Mouse (Mus musculus): Measurements from ENCODE around the gene Smug1. TPM values are rescaled to one million over a fixed set of nuclear protein-coding genes. Genes with fewer than 3 reads are reported as not detected.

The Smug1 gene
- polyA plus RNA-seq, 1 experiment from 2014 or later: 5.0 TPM

DNA sequence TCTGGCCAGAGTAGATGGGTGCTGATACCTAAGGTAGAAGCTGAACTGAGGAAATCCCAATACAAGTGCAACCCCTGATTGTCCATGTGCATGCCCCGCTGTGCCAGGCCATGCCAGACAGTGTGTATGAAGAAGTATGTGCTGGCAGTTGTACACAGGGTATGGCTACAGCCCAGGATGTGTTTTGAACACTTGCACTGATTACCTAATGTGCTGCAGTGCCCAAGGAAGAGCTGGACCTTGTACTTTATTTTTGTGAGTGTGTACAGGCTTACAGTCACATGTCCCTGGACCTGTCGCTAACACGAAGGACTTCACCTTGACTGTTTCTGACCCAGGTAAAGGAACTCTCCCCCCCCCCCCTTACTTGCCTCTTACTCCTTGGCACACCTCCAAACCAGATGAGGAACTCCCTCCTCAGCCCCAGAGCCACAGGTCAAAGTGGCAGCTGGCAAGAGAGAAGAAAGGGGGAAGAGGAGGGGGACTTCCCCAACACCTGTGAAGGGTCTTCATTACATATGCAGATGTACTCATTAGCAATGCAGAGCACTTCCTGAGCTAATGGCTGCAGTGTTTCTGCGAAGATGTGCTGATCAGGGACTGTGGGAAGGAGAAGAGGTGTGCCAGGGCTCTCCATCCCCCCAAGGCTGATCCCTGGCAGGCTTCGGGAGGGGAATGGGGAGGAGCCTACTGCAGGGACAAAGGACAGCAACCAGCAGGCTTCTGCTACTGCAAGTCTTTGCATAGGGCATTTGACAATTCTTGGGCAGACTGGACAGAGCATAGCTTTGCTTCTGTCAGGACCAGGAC is 32.4 kb downstream of the Smug1 start:
- DNase-seq (no peak), ATAC-seq (ENCODE audit: low read depth) (no peak)
- H3K4me1 ChIP-seq (replicated peaks): no peaks in the 10 kb centered on the region
- no peak overlapping the region for H3K9ac ChIP-seq
- no peak overlapping the region for H3K4me3 ChIP-seq (replicated peaks)
- 27% methylated on average over 5 of the region's 5 CpGs for WGBS (ENCODE audit: insufficient replicate concordance)
- H3K9me3 ChIP-seq (replicated peaks): no peaks in the 10 kb centered on the region
- no peak overlapping the region for H3K27ac ChIP-seq
- no peak overlapping the region for H3K4me2 ChIP-seq
- peaks cover 85% of the 10 kb centered on the region for H3K27me3 ChIP-seq
- H3K36me3 ChIP-seq: no peaks in the 10 kb centered on the region

DNA sequence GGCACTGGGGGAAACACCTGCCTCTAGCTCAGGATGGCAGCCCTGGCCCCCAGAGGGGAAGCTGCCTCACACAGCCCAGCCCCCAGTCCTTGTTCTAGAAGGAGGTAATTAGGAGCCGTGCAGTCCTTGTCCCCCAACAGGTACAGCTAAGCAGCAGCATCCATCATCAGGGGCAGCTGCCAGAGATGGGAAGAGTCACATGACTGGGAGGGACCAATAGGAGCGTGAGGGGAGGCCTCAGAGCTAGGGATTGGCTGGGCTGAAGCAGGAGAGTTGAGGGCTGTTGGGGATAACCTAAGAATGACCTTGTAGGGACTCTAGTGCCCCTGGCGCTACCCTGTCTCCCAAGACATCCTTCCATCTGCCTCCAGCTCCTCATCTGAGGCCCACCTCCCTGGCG is 33.1 kb downstream of the Smug1 start:
- H3K9me3 ChIP-seq (replicated peaks): no peaks in the 10 kb centered on the region
- DNase-seq: no peak
- H3K4me1 ChIP-seq (replicated peaks): no peaks in the 10 kb centered on the region
- no peak overlapping the region for H3K9ac ChIP-seq
- no peak overlapping the region for H3K4me2 ChIP-seq
- H3K27ac ChIP-seq: no peak overlapping the region
- no peaks in the 10 kb centered on the region for H3K36me3 ChIP-seq
- no peak for ATAC-seq (ENCODE audit: low read depth)
- peaks cover 88% of the 10 kb centered on the region for H3K27me3 ChIP-seq
- WGBS (ENCODE audit: insufficient replicate concordance): 9% methylated on average over 4 of the region's 4 CpGs
- H3K4me3 ChIP-seq (replicated peaks): no peak overlapping the region

DNA sequence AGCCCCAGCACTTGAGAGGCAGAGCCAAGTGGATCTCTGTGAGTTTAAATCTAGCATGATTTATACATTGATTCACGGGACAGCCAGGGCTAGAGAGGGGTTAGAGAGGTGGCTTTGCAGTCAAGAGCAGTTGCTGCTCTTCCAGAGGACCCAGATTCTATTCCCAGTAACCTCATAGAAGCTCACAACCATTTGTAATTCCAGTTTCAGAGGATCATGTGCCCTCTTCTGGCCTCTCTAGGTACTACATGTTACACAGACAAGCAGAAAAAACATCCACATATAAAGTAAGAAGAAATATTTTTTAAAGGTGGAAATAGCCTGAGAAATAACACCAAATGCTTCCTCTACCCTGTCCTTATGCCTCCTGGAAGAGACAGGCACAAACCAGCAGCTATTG is 36.2 kb downstream of the Smug1 start:
- DNase-seq (no peak), ATAC-seq (ENCODE audit: low read depth) (no peak)
- 22% methylated on average over 1 of the region's 1 CpGs for WGBS (ENCODE audit: insufficient replicate concordance)
- Histone ChIP-seq H3K4me3 (replicated peaks) (no peak overlapping the region), H3K4me1 (replicated peaks) (no peaks in the 10 kb centered on the region), H3K9ac (no peak overlapping the region), H3K27ac (no peak overlapping the region), H3K9me3 (replicated peaks) (no peaks in the 10 kb centered on the region), H3K4me2 (no peak overlapping the region), H3K36me3 (no peaks in the 10 kb centered on the region), H3K27me3 (peaks cover 71% of the 10 kb centered on the region)

DNA sequence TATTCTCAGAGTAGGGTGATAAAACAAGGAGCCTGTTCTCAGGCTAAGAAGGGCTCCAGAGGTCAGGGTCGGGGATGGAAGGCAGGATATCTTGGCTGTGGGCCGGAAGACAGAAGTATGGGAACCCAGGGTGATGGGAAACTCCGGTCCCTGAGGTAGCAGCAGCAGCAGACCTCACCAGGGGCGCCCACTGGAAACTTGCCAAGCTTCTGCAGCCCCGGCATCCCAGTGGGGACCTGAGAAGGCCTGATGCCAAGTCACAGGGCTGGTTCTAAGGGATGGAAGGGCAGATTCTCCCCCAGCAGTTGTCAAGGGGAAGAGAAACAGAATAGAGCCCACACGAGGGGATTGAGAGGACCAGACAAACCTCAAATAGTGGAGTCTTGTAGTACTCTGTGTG is 37.6 kb downstream of the Smug1 start:
- Histone ChIP-seq H3K27ac (no peak overlapping the region), H3K27me3 (peaks cover 71% of the 10 kb centered on the region), H3K36me3 (no peaks in the 10 kb centered on the region), H3K9ac (no peak overlapping the region), H3K4me1 (replicated peaks) (no peaks in the 10 kb centered on the region), H3K9me3 (replicated peaks) (no peaks in the 10 kb centered on the region), H3K4me3 (replicated peaks) (no peak overlapping the region), H3K4me2 (no peak overlapping the region)
- 32% methylated on average over 6 of the region's 6 CpGs for WGBS (ENCODE audit: insufficient replicate concordance)
- ATAC-seq (ENCODE audit: low read depth): no peak
- no peak for DNase-seq

DNA sequence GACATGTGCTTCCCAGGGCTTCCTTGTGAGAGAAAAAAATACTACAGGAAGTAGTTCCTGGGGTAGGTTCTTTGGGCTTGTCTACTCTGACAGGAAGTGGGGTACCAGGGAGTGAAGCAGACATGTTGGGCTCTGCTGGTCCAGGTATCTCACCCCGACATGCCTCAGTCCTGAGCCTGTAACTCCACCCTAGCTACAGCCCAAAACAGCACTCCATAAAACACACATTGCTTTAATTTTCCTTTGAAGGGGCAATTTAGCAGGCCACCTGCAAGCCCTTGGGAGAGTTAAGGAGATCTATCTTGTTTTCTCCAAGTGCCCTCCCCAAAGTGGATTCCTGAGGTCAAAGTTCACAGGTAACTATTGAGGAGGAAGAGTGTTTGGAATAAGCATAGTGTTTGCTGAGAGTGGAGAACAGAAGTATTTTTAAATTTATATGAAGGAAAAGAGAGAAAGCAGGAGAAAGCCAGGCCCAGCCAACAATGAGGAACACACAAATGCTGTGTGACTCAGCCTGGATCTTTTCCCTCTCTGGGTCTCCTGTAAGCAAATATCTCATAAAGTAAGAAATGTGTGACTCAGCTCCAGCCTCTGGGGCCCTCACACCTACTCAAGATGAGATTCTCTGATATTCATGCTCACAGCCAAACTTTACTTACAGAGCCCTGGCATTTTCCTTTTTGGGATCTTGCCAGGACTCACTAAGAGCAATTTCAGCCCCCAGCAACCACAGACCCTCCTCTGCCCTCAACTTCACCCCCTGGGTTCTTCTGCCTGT is 38.6 kb downstream of the Smug1 start:
- 35% methylated on average over 1 of the region's 1 CpGs for WGBS (ENCODE audit: insufficient replicate concordance)
- H3K36me3 ChIP-seq: no peaks in the 10 kb centered on the region
- no peak for DNase-seq
- no peaks in the 10 kb centered on the region for H3K4me1 ChIP-seq (replicated peaks)
- H3K27ac ChIP-seq: no peak overlapping the region
- H3K4me3 ChIP-seq (replicated peaks): no peak overlapping the region
- no peak overlapping the region for H3K4me2 ChIP-seq
- H3K27me3 ChIP-seq: peaks cover 71% of the 10 kb centered on the region
- no peak overlapping the region for H3K9ac ChIP-seq
- H3K9me3 ChIP-seq (replicated peaks): no peaks in the 10 kb centered on the region
- ATAC-seq (ENCODE audit: low read depth): no peak

DNA sequence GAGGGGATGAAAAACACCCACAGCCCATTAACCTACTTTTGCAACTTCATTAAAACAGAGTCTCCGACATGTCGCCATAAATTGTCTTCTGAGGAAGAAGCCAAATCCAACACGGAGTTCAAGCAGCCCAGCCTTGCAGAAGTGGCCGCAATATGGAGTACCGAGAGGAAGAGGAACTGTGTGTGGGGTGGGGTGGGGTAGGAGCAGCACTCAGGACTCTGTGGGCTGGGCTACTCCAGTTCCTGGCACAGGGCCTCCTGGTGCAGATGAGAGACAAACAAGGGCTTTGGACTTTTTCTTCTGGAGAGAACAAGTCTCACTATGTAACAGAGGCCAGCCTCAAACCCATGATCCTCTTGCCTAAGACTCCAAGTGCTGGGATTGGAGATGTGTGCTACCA is 40.9 kb downstream of the Smug1 start:
- DNase-seq (no peak), ATAC-seq (ENCODE audit: low read depth) (no peak)
- no peaks in the 10 kb centered on the region for H3K4me1 ChIP-seq (replicated peaks)
- H3K4me2 ChIP-seq: no peak overlapping the region
- no peak overlapping the region for H3K4me3 ChIP-seq (replicated peaks)
- H3K27ac ChIP-seq: no peak overlapping the region
- peaks cover 75% of the 10 kb centered on the region for H3K27me3 ChIP-seq
- H3K9me3 ChIP-seq (replicated peaks): no peaks in the 10 kb centered on the region
- no peak overlapping the region for H3K9ac ChIP-seq
- H3K36me3 ChIP-seq: no peaks in the 10 kb centered on the region
- 44% methylated on average over 5 of the region's 5 CpGs for WGBS (ENCODE audit: insufficient replicate concordance)

DNA sequence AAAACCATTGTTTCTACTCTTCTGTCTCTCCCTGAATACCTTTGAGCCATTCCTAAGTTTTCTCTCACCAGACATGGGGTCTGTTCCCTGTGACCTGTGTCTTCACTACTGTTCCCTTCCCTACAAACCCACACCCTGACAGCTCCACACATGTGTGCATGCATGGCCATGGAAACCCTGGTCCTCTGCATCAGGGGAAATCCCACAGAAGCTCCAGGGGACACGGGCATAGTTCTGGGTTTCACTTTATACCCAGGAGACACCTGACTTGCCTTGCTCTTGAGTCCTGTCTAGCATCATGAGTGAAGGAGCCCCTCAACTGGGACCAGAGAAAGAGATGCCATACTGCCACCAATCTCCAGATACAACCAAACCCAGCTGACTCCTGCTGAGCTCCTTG is 42.6 kb downstream of the Smug1 start:
- ATAC-seq (ENCODE audit: low read depth): no peak
- peaks cover 81% of the 10 kb centered on the region for H3K27me3 ChIP-seq
- no peaks in the 10 kb centered on the region for H3K36me3 ChIP-seq
- H3K9me3 ChIP-seq (replicated peaks): no peaks in the 10 kb centered on the region
- no peaks in the 10 kb centered on the region for H3K4me1 ChIP-seq (replicated peaks)
- no peak overlapping the region for H3K4me2 ChIP-seq
- 39% methylated on average over 1 of the region's 1 CpGs for WGBS (ENCODE audit: insufficient replicate concordance)
- no peak overlapping the region for H3K9ac ChIP-seq
- no peak for DNase-seq
- H3K4me3 ChIP-seq (replicated peaks): no peak overlapping the region
- H3K27ac ChIP-seq: no peak overlapping the region

DNA sequence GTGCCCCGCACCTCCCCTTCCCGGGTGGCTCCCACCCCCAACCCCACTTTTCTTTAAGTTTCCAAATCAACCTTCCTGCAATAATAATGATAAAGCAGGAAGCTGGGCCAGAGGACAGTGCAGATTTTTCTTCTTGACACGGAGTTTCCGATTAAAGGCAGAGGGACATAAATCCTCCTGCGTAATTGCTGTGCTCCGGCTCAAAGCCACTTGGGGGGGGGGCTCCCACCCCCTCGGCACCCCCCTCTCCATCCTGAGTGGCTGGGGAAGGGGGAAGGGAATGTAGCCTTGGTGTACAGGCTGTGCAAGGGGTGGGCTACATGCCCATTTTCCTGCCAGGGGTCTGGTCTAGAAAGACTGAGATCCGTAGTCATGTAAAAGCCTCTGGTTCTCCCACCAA is 43.5 kb downstream of the Smug1 start:
- ATAC-seq (ENCODE audit: low read depth) (no peak), DNase-seq (no peak)
- Histone ChIP-seq H3K4me2 (no peak overlapping the region), H3K27ac (no peak overlapping the region), H3K4me1 (replicated peaks) (no peaks in the 10 kb centered on the region), H3K9me3 (replicated peaks) (no peaks in the 10 kb centered on the region), H3K36me3 (no peaks in the 10 kb centered on the region), H3K4me3 (replicated peaks) (no peak overlapping the region), H3K9ac (no peak overlapping the region), H3K27me3 (peaks cover 78% of the 10 kb centered on the region)
- 48% methylated on average over 8 of the region's 8 CpGs for WGBS (ENCODE audit: insufficient replicate concordance)

DNA sequence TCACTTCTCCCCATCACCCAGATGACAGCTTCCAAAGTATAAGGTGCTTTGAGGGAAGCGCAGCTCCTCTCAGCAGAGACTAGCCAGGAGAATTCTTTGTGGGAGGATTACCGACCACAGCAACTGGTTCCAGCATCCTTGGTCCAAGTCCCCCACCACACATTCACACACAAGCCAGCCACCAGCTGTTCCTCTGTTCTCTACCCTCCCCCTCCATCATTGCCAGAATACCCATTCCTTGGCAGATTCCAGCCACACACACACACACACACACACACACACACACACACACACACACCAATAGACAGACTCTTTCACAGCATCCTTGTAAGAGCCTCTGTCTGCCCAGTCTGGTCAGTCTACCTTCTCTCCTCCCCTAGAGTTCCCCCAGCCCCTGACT is 44.5 kb downstream of the Smug1 start:
- Histone ChIP-seq H3K27ac (no peak overlapping the region), H3K9ac (no peak overlapping the region), H3K9me3 (replicated peaks) (no peaks in the 10 kb centered on the region), H3K4me1 (replicated peaks) (no peaks in the 10 kb centered on the region), H3K4me3 (replicated peaks) (no peak overlapping the region), H3K36me3 (no peaks in the 10 kb centered on the region), H3K27me3 (peaks cover 87% of the 10 kb centered on the region), H3K4me2 (no peak overlapping the region)
- DNase-seq (no peak), ATAC-seq (ENCODE audit: low read depth) (no peak)
- WGBS (ENCODE audit: insufficient replicate concordance): 45% methylated on average over 2 of the region's 2 CpGs

DNA sequence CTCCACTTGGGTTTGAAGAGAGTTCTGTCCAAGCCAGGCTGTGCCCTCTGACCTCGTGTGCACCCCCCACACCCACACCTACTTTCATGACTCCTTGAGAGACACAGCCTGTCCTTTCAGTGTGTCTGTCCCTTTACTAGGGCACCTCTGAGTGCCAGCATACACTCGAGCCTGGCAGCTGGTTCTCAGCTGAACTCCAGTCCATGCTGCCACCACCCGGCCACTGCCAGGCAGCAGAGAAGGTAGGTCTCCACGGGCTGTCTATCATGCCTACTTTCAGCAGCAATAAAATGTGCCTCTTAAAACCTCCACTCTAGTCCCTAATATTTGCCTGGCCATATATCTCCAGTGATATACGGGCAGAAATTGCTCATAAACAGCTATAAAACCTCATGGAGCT is 45.5 kb downstream of the Smug1 start:
- DNase-seq (no peak), ATAC-seq (ENCODE audit: low read depth) (no peak)
- H3K36me3 ChIP-seq: no peaks in the 10 kb centered on the region
- H3K9me3 ChIP-seq (replicated peaks): no peaks in the 10 kb centered on the region
- H3K27ac ChIP-seq: no peak overlapping the region
- H3K4me1 ChIP-seq (replicated peaks): no peaks in the 10 kb centered on the region
- peaks cover 96% of the 10 kb centered on the region for H3K27me3 ChIP-seq
- H3K9ac ChIP-seq: no peak overlapping the region
- 33% methylated on average over 5 of the region's 5 CpGs for WGBS (ENCODE audit: insufficient replicate concordance)
- H3K4me3 ChIP-seq (replicated peaks): no peak overlapping the region
- no peak overlapping the region for H3K4me2 ChIP-seq

DNA sequence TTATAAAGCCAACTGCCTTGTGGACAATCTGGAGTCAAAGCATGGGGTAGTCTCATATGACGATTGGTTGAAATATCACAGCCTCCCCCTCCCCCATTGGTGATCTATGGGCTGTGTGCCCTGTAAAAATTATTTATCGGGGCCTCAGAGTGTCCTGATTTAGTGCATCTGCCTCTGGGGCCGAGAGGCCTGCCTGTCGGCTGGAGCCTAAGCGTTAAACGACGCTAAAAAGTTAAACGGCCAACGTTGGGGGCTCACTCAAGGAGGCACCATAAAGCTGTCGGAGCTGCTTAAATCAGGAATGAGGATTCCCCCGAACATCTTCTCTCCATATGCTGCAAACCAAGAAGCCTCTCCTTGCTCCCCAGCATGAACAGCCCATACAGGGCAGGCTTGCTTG is 46.3 kb downstream of the Smug1 start:
- H3K9ac ChIP-seq: no peak overlapping the region
- H3K27me3 ChIP-seq: peaks cover 96% of the 10 kb centered on the region
- DNase-seq: no peak

DNA sequence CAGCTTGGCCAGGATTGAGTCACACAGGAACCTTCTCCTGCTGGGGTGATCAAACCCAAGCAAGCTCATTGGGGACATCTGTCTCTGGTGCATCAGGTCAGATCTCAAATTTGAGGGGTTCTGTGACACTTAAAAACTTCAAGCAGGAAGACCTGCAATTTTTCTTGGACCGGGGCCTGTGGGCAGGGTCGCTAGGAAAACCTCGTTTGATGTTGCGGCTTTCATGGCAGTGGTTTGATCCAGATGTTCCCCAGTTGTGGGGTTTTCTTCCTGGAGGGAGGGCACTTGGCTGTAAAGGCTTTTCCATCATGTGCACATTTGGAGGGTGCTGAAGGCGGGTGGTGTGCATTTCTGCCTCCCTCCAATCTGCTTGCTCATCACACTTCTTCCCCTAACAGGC is 51.2 kb downstream of the Smug1 start:
- H3K9me3 ChIP-seq (replicated peaks): no peaks in the 10 kb centered on the region
- no peaks in the 10 kb centered on the region for H3K4me1 ChIP-seq (replicated peaks)
- ATAC-seq (ENCODE audit: low read depth) (no peak), DNase-seq (no peak)
- no peaks in the 10 kb centered on the region for H3K36me3 ChIP-seq
- no peak overlapping the region for H3K9ac ChIP-seq
- no peak overlapping the region for H3K4me2 ChIP-seq
- 35% methylated on average over 5 of the region's 5 CpGs for WGBS (ENCODE audit: insufficient replicate concordance)
- H3K27ac ChIP-seq: no peak overlapping the region
- no peak overlapping the region for H3K4me3 ChIP-seq (replicated peaks)
- peaks cover 95% of the 10 kb centered on the region for H3K27me3 ChIP-seq

More for the DNA sequence above, 46.3 kb downstream of the Smug1 start:
- Histone ChIP-seq H3K27ac (no peak overlapping the region), H3K36me3 (no peaks in the 10 kb centered on the region), H3K4me1 (replicated peaks) (no peaks in the 10 kb centered on the region), H3K4me2 (no peak overlapping the region), H3K4me3 (replicated peaks) (no peak overlapping the region), H3K9me3 (replicated peaks) (no peaks in the 10 kb centered on the region)
- ATAC-seq (ENCODE audit: low read depth): no peak
- WGBS (ENCODE audit: insufficient replicate concordance): 42% methylated on average over 11 of the region's 11 CpGs
